Mouse (Mus musculus): ENCODE measurements around the gene Irak1bp1. TPM values are rescaled to one million over a fixed set of nuclear protein-coding genes. Genes with fewer than 3 reads are reported as not detected.

Gene Irak1bp1
- total RNA-seq, 2 experiments from 2014 or later = 2.9 to 6.4 TPM

DNA sequence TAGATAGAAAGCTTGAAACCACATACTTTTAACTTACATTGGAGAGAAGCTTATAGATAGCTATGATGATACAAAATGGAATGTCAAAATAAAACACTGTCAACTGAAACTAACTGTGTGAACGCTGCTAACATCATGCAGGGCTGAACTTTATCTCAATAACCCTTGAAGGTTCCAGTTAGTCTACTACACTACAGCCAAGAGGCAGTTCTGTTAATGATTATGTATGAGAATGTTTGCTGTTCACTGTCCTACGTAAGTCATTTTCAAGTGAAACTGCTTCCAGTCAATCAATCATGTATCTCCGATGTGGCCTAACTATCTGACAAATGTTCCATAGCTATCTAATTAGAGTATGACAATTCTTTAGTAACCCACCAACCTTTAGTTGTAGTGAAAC lies 38.4 kb downstream of the Irak1bp1 start:
- no peak for ATAC-seq (replicated peaks; ENCODE audit: poor library complexity)

DNA sequence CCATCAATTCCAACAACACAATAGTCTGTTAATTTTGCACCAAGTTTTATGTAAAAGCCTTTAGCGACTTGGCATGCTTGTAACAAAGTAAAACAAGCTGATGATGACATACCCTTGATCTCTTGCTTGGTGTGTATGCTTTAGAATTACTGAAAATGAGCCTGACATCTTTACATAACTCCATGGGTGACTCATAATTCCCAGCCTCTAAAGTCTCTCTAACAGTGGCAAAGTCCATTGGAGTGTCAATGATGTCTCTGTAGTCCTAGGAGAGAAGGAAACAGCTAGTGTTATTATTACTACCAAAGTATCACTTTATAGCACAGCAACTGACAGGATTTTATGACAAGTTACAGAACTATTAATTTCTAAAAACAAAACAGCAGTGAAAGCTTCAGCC lies 47.7 kb downstream of the Irak1bp1 start:
- ATAC-seq (replicated peaks; ENCODE audit: poor library complexity) = no peak

DNA sequence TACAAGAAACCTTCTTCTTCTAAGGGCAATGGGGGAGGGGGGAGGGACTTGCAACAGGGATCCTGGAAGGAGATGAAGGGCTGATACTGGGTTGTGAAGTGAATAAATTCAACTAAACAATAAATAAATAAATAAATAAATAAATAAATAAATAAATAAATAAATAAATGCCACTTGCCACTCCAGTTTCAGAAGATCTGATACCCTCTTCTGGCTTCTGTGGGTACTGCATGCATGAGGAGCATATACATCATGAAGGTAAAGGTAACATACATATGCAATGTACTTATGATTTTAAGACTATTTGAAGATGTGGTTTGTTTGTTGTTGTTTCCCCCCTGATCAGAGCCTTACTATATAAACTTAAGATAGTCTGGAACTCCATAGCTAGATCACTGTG lies 54.8 kb downstream of the Irak1bp1 start:
- ATAC-seq (replicated peaks; ENCODE audit: poor library complexity) = no peak

DNA sequence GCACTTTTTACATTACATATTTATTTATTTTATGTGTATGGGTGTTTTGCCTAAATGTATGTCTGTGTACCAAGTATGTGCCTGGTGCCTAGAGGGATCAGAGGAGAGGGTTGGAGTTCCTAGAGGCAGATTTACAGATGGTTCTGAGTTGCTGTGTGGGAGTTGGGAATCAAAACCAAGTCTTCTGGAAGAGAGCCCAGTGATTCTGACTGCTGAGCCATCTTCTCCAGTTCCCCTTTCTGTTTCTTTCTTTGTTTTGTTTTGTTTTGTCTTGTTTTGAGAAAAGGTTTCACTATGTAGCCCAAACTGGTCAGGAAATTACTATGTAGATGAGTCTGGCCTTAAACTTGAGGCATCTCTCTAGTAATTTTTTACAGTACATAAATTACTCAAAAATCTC lies 59.3 kb downstream of the Irak1bp1 start:
- ATAC-seq (replicated peaks; ENCODE audit: poor library complexity) = no peak

Other genes with a start within 250 kb of the Irak1bp1 start
- gene Phip, start 146.0 kb downstream of the Irak1bp1 start, total RNA-seq (2015) = 100 and 117 TPM in 2 replicates
- gene Phip, start 146.0 kb downstream of the Irak1bp1 start, total RNA-seq (2017) = 88.0 and 140 TPM in 2 replicates

All from megakaryocyte progenitor cell, adult 5-6 weeks (primary cell).